Comparison of ENCODE assay signal across 9 mouse cellular contexts in the genomic region with DNA sequence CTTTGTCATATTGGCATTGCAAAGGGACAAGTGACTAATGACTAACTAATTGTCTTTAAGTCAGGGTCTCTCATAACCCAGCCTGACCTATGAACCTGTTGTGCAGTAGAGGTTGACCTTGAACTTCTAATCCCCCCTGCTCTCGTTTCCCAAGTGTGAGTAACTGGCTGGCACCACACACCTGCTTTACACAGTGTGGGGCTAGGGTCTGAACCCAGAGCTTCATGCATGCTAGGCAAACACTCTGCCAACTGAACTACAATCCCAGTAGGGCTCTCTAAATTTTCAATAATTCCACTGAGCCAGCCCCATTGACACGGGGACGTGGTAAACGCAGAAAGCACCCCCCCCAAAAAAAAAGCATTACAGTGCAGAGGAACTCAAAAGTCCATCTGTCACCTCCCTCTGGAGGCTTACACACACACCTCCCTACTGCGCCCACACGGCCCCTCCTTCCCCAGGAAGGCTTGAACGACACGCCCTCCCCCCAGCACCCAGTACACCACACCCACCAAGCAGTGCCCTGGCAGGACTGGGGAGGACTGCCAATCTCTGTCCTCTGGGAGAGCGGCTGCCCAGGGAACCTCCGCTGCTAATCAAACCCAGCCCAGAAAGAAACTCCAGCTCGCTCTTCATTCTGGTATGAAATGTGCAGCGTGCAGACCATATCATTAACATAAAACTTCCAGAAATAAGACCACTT. TPM values are rescaled to one million over a fixed set of nuclear protein-coding genes. Genes with fewer than 3 reads are reported as not detected.
DNase-seq lines count a peak whose midpoint lies in the region; ATAC-seq lines count a peak whose summit lies in the region.
"Had no signal": no experiment of that assay in that cellular context is flagged by ENCODE, and none has a peak within 500 bp of the region (broad histone marks: within the 10 kb centered on the region; RNA-seq: fewer than 3 reads in every experiment).

No protein-coding gene starts in this region.

- peaks cover 70% of the 10 kb centered on the region for H3K4me1 ChIP-seq in forebrain, embryonic 16.5 days (replicated peaks; ENCODE audit: control insufficient read depth, insufficient read depth, low read length)
- peaks cover 28% of the 10 kb centered on the region for H3K4me1 ChIP-seq in intestine, embryonic 15.5 days (replicated peaks)
- peaks cover 19% of the 10 kb centered on the region for H3K4me1 ChIP-seq in lung, embryonic 15.5 days

- DNase-seq in urinary bladder, postnatal 14 days (ENCODE audit: low spot score), result peak; percentile 73
- no peak for DNase-seq in urinary bladder, postnatal 10 days (ENCODE audit: low spot score)
- DNase-seq in Muller cell, postnatal 12 days (ENCODE audit: inconsistent ontology term), result no peak
- no peak for DNase-seq in embryo, embryonic 10 days (ENCODE audit: low spot score)
- no peak for DNase-seq in embryo, embryonic 11 days

- H3K36me3 ChIP-seq in forebrain, embryonic 16.5 days (ENCODE audit: control insufficient read depth, insufficient read depth), result no peaks in the 10 kb centered on the region
- no peaks in the 10 kb centered on the region for H3K36me3 ChIP-seq in intestine, embryonic 15.5 days
- H3K36me3 ChIP-seq in lung, embryonic 15.5 days, result no peaks in the 10 kb centered on the region

- H3K9me3 ChIP-seq in forebrain, embryonic 16.5 days (ENCODE audit: control insufficient read depth, low read length), result no peaks in the 10 kb centered on the region
- no peaks in the 10 kb centered on the region for H3K9me3 ChIP-seq in intestine, embryonic 15.5 days
- H3K9me3 ChIP-seq in lung, embryonic 15.5 days, result no peaks in the 10 kb centered on the region

- H3K4me3 ChIP-seq in forebrain, embryonic 16.5 days (replicated peaks; ENCODE audit: low read length), result no peak overlapping the region
- no peak overlapping the region for H3K4me3 ChIP-seq in intestine, embryonic 15.5 days (replicated peaks)
- H3K4me3 ChIP-seq in lung, embryonic 15.5 days, result no peak overlapping the region

- H3K9ac ChIP-seq in forebrain, embryonic 16.5 days (replicated peaks; ENCODE audit: low read depth, low read length), result no peak overlapping the region
- no peak overlapping the region; the same call in 1 of the 2 replicates for H3K9ac ChIP-seq in intestine, embryonic 15.5 days
- no peak overlapping the region for H3K9ac ChIP-seq in lung, embryonic 15.5 days
- H3K9ac ChIP-seq: liver, embryonic 14.5 days had no signal

- H3K27me3 ChIP-seq in forebrain, embryonic 16.5 days (replicated peaks; ENCODE audit: control insufficient read depth, insufficient read depth, low read length), result no peaks in the 10 kb centered on the region
- H3K27me3 ChIP-seq in intestine, embryonic 15.5 days (replicated peaks), result no peaks in the 10 kb centered on the region
- H3K27me3 ChIP-seq in lung, embryonic 15.5 days, result no peaks in the 10 kb centered on the region

- peak overlapping the region; percentile 45 for H3K27ac ChIP-seq in forebrain, embryonic 16.5 days (ENCODE audit: low read length)
- no peak overlapping the region for H3K27ac ChIP-seq in intestine, embryonic 15.5 days
- H3K27ac ChIP-seq in lung, embryonic 15.5 days, result no peak overlapping the region
- H3K27ac ChIP-seq: liver, embryonic 14.5 days had no signal

- WGBS in forebrain, embryonic 16.5 days, result 14% methylated on average over 12 of the region's 12 CpGs
- 21% methylated on average over 12 of the region's 12 CpGs for WGBS in intestine, embryonic 15.5 days
- 34% methylated on average over 12 of the region's 12 CpGs for WGBS in lung, embryonic 15.5 days

- ATAC-seq in forebrain, embryonic 16.5 days, result peak; percentile 64
- ATAC-seq in intestine, embryonic 15.5 days, result peak; percentile 89
- peak; percentile 77; the same call in 1 of the 2 replicates for ATAC-seq in lung, embryonic 15.5 days (ENCODE audit: borderline replicate concordance, extremely low read depth, low FRiP score, low TSS enrichment)

- peak overlapping the region; percentile 35; the same call in 1 of the 2 replicates for H3K4me2 ChIP-seq in forebrain, embryonic 16.5 days (ENCODE audit: low read length)
- H3K4me2 ChIP-seq in intestine, embryonic 15.5 days (replicated peaks), result peak overlapping the region; percentile 44
- no peak overlapping the region for H3K4me2 ChIP-seq in lung, embryonic 15.5 days

RNA-seq across cellular contexts. Expression of a gene that starts 42.5 kb away (rescaled TPM):
- polyA plus RNA-seq in forebrain, embryonic 16.5 days (2015; fragmentation: Nextera tagmentation; extraction: Ambion mirVana), result 81.4 and 87.9 TPM in 2 replicates
- polyA plus RNA-seq in intestine, embryonic 15.5 days (2015; fragmentation: Nextera tagmentation; extraction: Ambion mirVana), result 6.7 and 6.9 TPM in 2 replicates
- polyA plus RNA-seq in lung, embryonic 15.5 days (2015; fragmentation: Nextera tagmentation; extraction: Ambion mirVana), result 3.4 and 5.2 TPM in 2 replicates

Comparison
In these comparisons a context has a peak if more than half of its experiments do, and no peak if none do; other contexts are left out.
1. RNA of a gene that starts 42.5 kb away (polyA plus RNA-seq): 81.4 to 87.9 TPM in forebrain, embryonic 16.5 days; 6.7 to 6.9 TPM in intestine, embryonic 15.5 days and 3.4 to 5.2 TPM in lung, embryonic 15.5 days; every median in the first group is over 10 times any median in the second.
2. Peak in every context shown above with its lines, with median percentiles within 50 percentile points of each other: ATAC-seq.